Mouse (Mus musculus) cerebellum, adult (tissue): Measurements from ENCODE around the gene Mpv17l.
"Not testable (repeated sequence)": the region's sequence is repeated elsewhere in the genome, so short reads cannot be mapped to it uniquely, and the experiment has no call there.

Source experiments
- ATAC-seq: cut with Nextera tagmentation; 2 replicates; pipeline ENCODE4 v1.9.2; 2017; ENCODE audit warnings: mild to moderate bottlenecking, moderate library complexity, mixed read lengths; ENCODE audit not compliant: insufficient number of reproducible peaks, low FRiP score, low TSS enrichment

The Mpv17l gene

DNA sequence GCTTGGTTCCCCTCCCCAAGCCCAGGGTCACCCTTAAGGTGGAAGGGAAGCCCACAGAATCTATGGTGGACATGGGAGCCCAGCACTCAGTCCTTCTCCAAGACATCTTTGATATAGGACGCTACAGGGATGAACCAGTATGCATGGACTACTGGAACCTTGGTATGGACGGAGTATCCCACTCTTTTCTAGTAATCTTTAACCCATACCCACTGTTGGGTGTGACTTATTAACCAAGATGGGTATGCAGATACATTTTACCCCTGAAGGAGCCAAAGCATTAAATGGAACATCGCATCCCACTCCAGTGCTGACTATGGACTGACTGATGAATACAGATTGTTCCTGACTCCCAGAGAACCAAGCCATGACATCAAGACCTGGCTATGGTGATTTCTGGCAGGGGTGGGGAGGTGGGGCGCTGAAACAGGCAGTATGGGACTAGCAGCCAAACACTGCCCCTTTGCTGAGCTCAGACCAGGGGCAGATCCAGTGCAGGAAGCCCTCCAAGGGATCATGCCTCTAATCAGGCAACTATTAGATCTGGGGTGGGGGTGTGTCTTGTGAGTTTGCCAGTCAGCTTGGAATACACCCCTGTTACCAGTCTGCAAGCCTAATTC is 24.6 kb downstream of the Mpv17l start:
- no peak for ATAC-seq

DNA sequence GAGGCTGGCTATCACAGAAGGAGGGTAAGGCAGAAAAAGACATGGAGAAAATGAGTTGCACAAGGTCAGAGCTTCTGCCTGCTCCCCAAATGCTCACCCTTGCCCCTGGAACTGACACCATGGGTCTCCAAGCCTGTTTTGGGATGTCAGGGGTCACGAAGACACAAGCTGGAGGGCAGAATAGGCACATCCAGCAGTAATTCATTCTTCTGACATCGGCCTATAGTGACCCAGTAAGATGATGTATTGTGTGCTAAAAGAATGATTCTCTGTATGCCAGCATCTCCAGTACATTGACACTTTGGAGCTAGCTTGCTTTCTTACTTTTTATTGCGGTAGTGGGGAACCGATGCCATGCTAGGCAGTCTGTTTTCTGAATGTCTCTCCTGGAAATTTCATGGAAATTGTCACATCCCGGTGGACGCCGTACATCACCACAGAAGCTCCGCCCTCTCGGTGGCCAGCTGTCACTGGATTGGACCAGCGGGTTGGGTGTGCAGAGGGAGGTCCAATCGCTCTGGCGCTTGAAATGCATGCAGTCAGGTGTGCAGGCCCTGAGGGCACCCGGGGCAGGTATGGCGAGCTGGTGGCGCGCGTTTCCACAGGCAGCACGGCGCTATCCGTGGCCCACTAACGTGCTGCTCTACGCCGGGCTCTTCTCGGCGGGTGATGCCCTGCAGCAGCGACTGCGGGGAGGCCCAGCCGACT is 37.3 kb downstream of the Mpv17l start:
- ATAC-seq: peak; percentile 100

DNA sequence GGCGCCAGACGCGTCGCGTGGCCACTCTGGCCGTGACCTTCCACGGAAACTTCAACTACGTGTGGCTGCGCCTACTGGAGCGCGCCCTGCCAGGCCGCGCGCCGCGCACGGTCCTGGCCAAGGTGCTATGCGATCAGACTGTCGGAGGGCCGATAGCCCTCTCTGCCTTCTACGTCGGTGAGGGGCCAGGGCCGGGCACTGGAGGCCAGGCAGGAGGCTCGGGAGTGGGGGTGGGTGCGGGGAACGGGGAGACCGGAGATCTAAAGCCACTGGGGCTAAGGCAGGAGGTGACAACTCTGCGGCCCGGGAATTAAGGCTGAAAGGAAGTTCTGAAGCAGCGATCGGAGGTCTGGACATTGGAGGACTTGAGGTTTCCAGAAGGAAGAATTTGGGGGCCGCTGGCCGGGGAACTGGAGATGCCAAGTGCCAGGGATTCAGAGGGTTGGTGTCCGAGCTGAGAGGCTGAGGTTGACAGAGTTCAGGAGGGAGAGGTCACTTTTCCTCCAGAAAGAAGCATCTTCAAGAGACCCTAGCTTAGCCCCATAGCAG is 38.0 kb downstream of the Mpv17l start:
- ATAC-seq: peak; percentile 81

DNA sequence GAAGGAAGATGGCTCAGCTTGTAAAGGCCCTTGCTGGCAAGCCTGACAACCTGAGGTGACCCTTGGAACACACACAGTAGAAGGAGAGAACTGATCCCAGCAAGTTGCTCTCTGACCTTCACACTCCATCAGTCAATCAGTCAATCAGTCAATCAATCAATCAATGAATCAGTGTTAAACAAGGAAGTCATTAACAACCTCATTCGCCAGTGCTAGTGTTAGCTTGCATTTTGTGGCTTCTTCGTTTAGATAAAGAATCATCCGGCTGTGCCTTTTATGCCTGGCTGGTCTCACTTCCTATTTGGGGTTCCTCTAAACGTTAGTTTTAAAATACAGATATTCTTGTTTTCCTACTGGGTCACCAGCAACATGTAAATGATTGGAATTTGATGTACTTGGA is 41.2 kb downstream of the Mpv17l start:
- ATAC-seq: no peak

DNA sequence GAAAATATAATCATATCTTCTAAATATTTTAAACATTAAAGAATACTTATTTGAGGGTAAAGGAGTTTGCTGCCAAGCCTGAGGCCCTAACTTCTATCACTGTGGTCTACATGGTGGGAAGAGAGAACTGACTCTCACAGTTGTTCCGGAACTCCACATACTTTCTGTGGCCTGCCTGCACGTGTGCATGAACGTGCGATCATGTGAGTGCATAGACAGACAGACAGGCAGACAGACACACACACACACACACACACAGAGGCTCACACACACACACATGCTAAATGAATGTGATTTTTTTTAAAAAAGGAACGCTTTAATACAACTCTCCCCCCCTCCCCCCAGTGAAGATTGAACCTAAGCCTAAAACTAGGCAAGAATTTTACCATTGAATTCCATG is 41.8 kb downstream of the Mpv17l start:
- ATAC-seq: no peak

DNA sequence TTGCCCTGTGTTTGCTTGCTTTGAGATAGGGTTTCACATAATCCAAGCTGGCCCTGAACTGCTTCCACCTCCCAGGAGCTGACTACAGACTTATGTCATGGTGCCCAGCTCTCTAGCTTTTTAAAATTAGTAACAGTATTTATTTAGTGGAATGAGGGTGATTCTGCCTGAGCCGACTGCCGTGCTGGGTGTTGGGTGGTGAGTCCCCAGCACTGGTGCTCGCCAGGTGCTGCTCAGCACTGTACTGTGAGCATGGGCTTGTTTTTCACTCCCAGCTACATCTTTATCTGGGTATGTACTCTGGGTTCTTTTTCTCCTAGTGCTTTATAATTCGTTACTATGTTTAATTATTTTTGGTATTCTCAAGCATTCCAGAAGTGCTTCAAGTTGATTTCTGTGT is 42.2 kb downstream of the Mpv17l start:
- ATAC-seq: no peak

DNA sequence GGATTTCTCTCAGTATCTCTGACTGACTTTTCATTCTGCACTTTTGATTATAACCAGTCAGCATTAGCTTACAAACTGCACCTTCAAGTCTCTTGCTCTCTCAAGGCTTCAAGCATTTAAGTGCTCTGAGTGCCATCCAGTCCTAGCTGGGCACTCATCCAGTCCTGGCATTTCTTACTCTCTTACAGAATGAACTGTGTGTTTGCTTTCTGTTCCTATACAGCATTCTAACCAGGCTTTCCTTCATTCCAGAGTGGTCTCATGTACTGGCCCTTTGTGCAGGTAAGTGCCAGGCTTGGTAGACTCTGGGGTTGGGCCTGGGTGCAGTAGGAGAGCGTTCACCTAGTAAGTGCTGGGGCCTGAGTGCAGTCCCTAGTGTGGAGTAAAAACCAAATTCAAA is 43.3 kb downstream of the Mpv17l start:
- ATAC-seq: no peak

DNA sequence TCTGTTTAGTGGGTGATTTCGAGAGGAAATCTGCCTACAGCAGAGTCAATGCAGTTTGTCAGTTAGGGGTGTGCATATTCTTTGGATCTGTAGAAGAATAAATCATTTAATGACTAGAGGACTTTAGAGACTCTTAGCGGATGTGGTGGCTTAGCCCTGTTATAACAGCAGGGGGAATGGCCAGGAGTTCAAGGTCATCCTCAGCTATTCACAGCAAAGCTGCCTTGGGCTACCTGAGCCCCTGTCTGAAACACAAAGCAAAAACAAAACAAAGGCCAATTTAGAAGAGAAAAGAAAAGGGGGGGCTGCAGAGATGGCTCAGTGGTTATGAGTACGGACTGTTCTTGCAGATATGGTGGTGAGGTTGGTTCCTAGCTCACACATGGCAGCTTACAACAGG is 48.3 kb downstream of the Mpv17l start:
- no peak for ATAC-seq

DNA sequence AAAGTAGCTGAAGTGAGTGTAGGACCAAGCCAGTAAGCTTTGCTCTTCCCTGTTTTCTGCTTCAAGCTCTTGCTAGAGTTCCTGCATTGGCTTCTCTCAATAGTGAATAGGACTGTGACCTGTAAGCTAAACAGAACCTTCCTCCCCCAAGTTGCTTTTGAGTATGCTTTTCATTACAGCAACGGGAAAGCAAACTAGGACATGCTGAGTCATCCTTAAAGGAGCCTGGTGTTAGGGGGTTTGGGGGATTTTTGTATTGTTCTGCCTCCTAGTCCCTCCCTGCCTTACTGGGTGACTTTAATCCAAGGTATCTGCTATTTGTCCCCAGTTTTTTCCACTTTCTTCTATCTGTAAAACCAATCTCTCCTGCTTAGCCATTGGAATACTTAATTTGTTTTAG is 59.1 kb downstream of the Mpv17l start:
- no peak for ATAC-seq

DNA sequence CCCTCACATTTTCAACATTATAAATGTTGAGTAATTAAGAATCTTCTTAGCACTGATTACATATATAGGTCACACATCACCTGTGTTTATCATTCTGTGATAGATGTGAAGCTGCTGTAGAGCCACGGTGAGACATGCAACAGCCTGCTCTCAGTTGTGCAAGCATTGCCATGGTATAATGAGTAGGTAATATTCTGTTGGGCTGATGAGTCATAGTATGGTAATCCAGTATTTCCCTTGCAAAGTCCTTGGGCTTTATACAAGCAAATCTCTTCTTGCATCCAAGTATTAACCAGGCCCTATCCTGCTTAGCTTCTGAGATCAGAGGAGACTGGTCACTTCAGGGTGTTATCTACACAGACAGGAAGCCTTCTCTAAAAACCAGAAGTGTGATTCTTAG is 66.1 kb downstream of the Mpv17l start:
- no peak for ATAC-seq

DNA sequence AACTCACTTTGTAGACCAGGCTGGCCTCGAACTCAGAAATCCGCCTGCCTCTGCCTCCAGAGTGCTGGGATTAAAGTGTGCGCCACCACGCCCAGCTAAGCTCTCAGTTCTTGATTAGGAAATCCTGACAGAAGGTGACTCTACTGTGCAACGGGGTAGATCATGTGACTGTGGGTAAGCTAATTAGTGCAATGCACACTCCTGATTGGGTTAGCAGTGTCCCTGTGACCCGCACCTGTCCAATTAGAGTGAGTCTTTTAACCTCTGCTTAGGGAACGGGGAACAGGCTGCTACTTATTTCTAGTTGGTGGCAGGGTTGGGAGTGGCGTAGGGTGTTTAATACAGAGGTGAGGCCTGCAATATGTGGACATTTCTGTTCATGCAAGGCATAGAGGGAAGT is 69.1 kb downstream of the Mpv17l start:
- ATAC-seq: no peak

DNA sequence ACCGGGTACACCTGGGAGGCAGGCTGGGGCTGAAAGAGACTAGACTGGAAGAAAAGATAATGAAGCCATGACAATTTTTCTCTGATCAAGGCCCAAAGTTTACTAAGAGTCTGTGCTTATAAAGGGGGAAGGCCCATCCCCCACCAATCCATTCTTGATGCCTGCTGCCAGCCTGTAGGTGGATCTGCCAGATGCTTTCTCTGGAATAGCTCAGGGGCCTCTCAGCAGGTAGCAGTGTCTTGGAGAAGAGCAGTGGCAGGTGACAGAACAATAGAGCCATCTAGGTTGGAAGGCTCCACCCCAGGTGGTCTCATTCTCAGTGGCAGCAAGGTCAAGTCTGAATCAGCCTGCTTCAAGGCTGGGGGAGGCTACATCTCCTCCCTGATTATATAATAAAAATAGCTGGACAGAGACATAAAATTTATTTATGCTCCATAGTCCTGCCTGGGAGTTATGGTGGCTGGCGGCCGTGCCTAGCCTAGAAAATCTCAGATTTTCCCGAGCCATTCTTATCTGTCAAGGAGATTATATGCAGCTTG is 73.5 kb downstream of the Mpv17l start:
- ATAC-seq: not testable (repeated sequence)

DNA sequence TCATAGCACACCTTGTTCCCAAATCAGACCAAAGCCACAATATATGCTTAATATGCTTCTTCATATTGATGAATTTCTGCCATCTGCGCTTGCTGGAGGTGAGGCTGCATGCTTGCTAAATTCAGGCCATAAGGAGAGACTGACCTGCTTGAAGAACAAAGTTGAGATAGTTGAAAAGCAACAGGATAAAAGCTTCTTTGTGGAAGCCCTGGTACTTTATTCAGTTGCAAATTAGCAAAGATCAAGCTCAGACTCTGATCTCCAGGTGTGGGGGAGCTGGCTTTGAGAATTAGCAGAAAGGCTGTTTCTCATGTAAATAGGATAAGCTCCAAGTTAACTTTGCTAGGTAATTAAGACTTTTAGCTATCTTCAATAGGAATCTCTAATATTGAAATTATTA is 74.1 kb downstream of the Mpv17l start:
- not testable (repeated sequence) for ATAC-seq

DNA sequence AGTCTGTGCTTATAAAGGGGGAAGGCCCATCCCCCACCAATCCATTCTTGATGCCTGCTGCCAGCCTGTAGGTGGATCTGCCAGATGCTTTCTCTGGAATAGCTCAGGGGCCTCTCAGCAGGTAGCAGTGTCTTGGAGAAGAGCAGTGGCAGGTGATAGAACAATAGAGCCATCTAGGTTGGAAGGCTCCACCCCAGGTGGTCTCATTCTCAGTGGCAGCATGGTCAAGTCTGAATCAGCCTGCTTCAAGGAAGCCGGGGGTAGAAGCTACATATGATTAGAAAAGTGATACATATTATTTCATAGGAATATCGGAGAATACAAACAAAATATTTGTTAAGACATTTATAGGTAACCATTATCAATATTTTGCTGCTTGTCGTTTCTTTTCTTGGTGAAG is 78.8 kb downstream of the Mpv17l start:
- ATAC-seq: not testable (repeated sequence)

DNA sequence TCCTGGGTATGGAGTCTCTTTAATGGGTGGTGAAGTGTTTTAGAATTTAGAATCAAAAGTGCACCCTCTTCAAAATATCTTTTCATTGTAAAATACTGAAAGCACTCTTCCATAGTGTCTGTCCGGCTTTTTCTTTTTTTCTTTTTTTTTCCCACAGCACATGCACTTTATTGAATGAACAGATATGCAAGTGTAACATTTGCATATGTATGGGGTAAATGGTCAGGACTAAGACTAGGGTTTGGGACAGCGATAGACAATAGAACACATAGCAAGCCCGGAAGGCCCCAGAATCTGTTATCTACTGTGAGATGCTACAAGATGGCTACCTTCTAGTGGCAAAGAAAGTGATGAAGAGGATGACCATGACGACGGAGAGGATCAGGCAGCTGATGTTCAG is 80.2 kb downstream of the Mpv17l start:
- no peak for ATAC-seq

DNA sequence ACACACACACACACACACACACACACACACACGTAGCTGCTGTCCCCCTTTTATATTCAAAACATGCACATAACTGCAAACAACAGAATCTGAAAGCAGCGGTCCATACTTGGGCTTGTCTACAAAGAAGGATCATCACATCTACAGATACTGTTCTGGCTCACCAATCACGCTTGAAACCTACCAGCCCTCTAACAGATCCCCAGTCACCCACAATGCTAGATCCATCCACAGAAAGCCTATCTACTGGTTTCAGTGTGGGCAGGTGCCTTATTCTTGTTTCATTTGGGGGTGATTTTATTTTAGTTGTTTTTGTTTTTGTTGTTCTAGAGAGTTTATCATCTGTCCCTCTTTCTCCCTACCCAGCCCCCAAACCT is 83.2 kb downstream of the Mpv17l start:
- peak; percentile 33; the same call in 1 of the 2 replicates for ATAC-seq

DNA sequence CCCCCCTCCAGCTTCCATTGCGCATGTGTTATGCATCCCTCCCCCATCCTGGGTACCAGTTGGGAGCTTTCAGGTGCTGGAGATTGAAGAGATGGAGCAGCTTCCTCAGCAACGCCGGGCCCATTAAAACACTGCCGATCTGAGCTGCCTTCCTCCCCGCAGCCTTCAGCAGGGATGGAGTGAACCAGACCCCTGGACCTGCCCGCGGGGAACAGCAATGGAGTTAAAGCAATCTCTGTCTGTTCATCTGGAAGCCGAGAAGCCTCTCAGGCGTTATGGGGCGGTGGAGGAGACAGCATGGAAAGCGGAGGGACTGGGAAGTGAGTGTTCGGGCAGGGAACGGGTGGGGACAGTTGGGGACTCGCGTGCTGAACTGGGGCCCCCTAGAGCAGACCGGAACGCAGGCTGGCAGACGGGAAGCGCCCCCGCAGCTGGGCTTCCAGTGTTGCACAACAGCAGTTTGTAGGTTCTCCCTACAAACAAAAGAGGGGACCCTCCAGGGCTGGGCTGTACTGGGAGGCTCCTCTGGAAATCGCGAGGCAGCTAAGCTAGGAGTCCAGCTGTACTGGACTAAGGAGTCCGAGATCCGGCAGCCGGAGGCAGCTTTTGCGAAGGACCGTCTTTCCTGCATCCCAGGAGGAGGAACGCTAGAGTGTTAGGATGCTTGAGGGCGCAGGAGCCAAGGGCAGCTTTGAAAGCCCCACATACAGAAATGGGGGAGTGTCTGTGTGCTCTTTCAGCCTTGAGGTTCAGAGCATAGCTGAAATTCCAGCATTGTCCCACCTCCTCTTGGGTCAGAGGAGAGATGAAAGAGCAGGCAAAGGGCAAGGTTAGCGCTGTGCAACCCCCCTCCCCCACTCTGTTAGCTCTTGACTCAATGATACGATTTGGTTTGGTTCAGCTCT is 83.9 kb downstream of the Mpv17l start, which contains the start of the genes 2900011O08Rik and Ifitm7:
Gene 2900011O08Rik, plus strand, starts transcription at position 31 of the 905 bp plus-strand sequence.
Gene Ifitm7, minus strand, starts transcription at position 315 of the 905 bp plus-strand sequence.
- ATAC-seq: peak; percentile 88

DNA sequence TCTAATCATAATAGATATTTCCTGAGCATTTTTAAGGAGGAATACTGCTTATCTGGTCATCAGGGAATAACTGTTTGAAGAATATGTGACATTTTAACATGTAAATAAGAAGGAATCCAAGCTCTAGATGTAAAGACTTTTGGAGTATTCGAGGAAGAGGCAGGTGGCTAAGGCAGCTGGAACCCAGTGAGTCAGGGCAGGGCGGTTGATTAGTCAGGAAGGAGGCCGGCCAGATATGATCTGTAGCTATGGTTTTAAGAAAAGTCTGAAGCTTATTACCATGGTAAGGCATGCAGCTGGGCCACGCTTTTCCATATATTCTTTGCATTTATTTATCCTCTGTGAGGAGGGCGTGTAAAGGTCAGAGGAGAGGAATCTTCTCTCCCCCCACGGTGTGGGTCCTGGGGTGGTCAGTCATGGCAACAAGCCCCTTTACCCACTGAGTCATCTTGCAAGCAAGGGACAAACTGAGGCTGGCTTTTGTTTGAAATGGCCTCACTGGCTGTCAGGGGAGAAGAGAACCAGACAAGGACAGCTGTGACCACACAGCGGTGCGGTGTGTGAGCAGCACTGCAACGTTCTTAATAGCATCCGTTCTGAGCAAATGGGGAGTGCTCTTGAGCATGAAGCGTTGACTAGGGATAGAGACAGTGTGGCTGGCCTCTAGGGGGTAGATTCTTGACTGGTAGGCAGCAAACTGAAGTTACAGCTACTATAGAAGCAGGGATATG is 89.7 kb downstream of the Mpv17l start:
- no peak for ATAC-seq

DNA sequence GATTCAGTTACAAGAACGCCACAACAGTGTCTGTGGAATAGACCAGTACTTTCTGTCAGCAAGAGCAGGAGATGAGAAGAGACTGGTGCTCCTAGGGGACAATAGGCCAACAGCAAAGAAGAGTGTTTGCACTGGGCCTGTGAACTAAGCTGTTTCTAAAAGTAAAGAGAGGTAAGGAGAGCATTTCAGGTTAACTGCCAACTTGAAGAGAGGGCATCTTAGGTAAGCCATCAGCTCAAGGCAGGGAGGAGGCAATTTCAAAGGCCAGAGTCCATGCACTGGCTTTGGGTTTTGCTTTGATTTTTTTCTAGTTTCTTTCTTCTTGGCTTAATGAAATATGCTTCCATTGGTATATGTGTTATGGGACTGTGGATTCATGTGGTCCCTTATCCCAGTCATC is 91.1 kb downstream of the Mpv17l start:
- ATAC-seq: no peak

DNA sequence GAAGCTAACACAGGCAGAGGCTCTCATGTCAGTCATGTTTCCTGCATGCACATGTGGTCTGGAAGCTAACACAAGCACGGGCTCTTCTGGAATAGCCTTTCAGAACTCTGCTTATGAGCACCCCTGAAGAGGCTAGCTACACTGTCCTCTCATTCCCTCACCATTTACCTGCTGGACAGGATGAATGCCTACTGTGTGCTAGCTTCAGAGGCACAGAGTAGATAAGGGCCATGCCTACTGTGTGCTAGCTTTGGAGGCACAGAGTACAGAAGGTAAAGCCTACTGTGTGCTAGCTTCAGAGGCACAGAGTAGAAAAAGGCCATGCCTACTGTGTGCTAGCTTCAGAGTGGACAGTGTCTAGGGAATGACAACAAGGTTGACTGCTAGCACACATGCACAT is 91.5 kb downstream of the Mpv17l start:
- no peak for ATAC-seq
